Mouse (Mus musculus) gastrocnemius, postnatal 4 days (tissue): Measurements from ENCODE around the gene Klrc1. TPM values are rescaled to one million over a fixed set of nuclear protein-coding genes. Genes with fewer than 3 reads are reported as not detected.
"Not testable (repeated sequence)": the region's sequence is repeated elsewhere in the genome, so short reads cannot be mapped to it uniquely, and the experiment has no call there.

ENCODE experiments used
- DNase-seq, 2 experiments: peaks; one replicate each; pipeline ENCODE4 v3.0.0; 2021 to 2022; ENCODE audit warnings: low spot score in 2 of 2, mixed read lengths in 2 of 2
- long read RNA-seq, 2 experiments: library from polyadenylated mRNA; stranded (forward); transcript quantifications; one replicate each; pipeline ENCODE4 v2.0.0; 2021
- microRNA-seq: library from miRNA; unstranded; fragments of <30 nt; microRNA quantifications from one replicate; pipeline ENCODE4 v1.2.0, GENCODE M21; 2021
- total RNA-seq, 2 experiments: library from RNA; stranded (reverse); gene quantifications; 2 replicates each; pipeline ENCODE4 v1.2.3; 2021

Klrc1 gene
- not detected for total RNA-seq
- long read RNA-seq, experiment 1: 0 reads
- long read RNA-seq, experiment 2: 0 reads

DNA sequence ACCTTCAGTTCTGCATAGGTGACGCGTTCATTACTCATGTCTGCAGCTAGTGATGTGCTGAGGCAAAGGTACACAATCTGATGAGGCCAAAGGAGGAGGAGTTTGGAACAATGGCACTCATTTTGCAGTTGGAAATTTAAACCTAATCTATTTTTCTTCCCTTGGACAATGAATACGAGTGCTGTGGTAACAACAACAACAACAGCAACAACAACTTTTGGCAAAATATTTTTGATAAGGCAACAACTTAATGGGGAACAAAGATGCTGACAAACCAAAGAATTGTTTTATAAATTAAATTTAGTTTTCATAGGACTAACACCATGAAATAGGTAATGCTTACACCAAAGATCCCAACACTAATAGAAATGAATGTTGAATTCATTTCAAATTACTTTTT is at the start of gene Klrc1:
Gene Klrc1 (minus strand): TSS at position 101 of the 400 bp plus-strand sequence.
- no peak for DNase-seq

DNA sequence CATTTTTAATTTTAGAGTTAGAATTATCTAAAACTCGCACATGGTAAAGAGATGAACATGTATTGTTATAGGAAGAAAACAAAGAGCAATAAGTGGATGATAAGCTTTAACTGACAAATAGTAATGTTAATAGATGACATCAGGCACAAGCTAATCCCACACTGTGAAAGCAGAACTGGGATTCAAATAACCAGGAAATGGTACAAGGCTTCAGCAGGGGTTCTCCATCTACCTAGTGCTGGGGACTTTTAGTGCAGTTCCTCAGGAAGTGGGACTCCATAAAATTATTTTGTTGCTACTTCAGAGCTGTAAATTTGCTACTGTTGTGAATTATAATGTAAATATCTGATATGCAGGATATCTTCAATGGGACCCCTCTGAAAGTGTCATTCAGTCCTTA is 48.5 kb upstream of the Klrc1 start:
- no peak for DNase-seq

DNA sequence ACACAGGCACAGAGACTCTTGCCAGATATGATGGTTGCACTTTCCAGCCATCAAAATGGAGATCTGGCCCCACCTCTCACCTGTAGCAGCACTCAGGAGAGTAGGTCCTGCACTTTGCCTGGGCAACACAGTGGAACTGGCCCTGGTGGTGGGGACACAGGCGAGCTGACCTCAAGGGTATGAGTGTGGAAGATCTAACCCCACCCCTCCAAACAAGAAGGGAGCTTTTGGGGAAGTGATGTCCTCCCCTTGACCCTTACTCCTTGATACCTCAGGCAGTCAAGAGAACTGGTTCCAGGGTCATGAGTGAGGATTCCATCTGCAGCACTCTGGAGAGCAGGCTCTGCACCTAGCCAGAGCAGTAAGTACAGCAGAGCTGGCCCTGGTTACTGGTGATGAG is 42.6 kb upstream of the Klrc1 start:
- no peak for DNase-seq

DNA sequence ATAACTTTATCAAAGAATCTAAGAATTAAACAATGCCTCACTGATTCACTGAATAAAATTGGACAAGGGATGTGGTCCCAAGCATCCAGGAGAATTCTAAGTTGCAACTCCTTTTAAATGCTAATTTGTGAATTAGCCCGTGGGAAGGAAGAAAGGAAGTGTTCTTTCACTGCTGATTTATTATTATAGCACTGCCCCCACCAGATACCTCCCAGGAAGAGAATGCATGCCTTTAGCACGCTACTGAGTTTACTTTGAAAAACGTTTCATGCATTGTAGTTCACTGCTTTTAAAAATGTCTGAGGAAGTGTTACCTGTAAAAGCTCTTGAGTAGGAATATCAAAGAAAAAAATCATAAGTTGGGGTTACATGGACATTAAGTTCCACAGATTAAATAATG is 41.7 kb upstream of the Klrc1 start:
- no peak for DNase-seq

DNA sequence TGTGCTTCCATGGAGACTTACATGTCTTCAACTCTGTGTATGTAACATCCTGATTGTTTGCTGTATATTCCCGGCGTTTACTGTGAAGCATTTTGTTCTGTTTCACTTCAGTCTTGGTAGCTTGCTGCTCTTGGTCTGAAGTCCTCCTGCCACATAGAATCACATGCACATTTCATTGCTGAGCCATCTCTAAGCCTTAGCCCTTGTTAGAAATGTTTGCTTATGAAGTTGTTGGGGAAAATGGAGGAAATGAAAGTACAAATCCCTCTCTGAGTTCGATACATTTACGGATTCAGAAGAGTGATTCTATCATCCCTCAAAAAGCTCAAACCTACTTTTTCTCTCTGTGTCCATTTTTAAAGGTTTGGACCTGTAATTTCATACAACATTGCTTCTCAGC is 38.3 kb upstream of the Klrc1 start, which contains the start of gene Klri1:
Gene Klri1 (minus strand): TSS at position 101 of the 400 bp plus-strand sequence.
- no peak for DNase-seq

DNA sequence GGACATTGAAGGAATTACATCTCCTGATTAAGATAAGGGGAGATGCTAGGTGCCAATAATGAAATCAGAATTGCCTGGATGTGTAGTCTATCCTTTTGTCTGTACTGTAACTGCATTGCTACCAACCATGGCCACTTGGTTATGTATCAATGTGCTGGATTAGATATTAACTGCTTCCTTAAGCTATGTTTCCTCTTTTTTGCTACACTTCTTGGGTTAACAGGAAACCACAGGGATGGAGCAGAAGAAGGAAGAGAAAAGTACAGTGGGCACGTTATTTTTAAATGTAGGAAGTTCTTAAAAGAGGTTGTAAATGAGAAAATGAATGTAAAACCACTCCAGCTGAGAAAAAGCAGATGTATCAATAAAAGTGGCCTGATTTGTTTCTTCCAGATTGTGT is 34.8 kb upstream of the Klrc1 start:
- no peak for DNase-seq

DNA sequence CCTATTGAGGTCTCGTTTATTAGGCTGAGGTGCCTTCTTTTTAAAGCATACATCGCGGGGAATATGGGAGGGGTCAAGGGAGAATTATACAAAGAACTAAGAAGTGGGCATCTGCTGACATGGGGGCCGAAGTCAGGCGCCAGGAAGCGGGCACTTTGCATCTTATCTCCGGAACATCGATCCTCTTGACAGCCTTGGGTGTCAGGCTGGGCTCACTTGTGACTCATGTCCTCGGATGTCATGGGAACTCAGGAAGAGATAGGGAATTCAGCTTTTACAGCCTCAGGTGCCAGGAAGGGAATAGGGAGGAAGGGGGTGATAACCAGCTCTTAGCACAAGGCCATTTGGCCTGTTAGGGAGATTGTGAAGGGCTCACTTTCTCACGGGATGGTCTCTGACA is 12.7 kb upstream of the Klrc1 start:
- DNase-seq: not testable (repeated sequence)

DNA sequence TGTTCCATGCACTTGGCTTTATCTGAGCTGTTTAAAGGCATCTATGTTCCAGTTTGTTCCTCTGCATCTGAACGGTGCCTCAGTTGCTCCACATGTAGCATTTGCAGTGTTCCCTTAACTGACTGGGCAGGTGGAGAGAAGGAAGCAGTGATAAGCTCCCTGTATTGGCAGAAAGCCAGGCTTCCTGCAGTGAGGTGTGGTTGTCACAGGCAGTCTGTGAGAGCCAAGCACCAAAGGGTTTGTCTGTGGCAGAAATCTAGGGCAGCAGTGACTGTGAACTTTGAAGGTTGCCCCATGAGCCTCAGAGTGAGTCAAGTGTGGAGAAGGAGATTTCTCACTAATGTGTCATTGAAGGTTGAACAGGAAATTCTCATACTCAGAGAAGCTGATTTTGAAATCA is 1.6 kb upstream of the Klrc1 start:
- no peak for DNase-seq

DNA sequence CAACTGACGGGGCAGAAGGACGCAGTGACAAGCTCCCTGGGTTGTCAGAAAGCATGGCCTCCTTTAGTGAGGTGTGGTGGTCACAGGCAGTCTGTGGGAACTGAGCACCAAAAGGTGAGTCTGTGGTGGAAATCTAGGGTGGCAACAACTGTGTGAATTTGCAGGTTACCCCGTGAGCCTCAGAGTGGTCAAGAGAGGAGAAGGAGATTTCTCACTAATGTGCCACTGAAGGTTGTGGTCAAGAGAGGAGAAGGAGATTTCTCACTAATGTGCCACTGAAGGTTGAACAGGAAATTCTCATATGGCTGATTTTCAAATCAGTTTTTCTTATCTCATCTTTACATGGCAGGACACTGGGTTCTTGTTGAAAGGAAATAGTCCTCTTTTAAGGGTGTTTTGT is 17.5 kb downstream of the Klrc1 start:
- not testable (repeated sequence) for DNase-seq

DNA sequence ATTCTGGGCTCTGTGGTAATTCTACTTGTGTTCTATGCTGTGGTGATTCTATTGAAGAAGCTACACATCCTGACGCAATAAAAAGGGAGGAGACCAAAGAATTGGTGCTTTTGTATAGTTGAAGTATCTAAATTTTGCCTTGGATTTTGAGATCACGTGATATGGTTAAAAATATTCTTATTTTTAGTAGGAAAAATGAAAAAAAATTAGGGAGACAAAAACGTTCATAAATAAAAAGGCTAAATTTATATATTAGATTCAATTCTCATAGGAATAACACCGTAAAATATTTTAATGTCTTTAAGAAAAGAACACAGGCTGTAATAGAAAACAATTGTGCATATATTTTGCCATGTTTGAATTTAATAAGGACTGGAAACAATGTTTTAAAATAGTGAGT is 18.2 kb downstream of the Klrc1 start, which contains the start of gene Klrc2:
Gene Klrc2 (minus strand): TSS at position 101 of the 400 bp plus-strand sequence.
- DNase-seq: not testable (repeated sequence)

DNA sequence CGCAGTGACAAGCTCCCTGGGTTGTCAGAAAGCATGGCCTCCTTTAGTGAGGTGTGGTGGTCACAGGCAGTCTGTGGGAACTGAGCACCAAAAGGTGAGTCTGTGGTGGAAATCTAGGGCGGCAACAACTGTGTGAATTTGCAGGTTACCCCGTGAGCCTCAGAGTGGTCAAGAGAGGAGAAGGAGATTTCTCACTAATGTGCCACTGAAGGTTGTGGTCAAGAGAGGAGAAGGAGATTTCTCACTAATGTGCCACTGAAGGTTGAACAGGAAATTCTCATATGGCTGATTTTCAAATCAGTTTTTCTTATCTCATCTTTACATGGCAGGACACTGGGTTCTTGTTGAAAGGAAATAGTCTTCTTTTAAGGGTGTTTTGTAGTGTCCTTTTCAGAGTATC is 34.7 kb downstream of the Klrc1 start:
- DNase-seq: not testable (repeated sequence)

DNA sequence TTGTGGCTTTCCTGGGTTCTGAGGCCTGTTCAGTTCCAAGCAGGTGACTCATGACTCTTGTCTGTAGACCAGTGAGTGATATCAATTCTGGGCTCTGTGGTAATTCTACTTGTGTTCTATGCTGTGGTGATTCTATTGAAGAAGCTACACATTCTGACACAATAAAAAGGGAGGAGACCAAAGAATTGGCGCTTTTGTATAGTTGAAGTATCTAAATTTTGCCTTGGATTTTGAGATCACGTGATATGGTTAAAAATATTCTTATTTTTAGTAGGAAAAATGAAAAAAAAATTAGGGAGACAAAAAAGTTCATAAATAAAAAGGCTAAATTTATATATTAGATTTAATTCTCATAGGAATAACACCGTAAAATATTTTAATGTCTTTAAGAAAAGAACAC is 35.5 kb downstream of the Klrc1 start, which contains the start of gene Klrc3:
Gene Klrc3 (minus strand): TSS at position 101 of the 400 bp plus-strand sequence.
- not testable (repeated sequence) for DNase-seq

DNA sequence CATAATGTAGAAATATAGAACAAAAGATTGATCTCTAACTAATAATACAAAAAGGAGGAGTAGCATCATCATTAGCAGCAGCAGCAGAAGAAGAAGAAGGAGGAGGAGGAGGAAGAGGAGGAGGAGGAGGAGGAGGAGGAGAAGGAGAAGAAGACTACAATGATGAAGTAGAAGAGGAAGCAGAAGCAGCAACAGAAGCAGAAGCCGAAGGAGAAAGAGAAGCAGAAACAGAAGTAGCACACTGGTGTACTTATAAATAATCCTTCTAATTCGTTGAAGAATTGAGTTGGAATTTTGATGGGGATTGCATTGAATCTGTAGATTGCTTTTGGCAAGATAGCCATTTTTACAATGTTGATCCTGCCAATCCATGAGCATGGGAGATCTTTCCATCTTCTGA is 47.7 kb downstream of the Klrc1 start:
- DNase-seq: not testable (repeated sequence)

DNA sequence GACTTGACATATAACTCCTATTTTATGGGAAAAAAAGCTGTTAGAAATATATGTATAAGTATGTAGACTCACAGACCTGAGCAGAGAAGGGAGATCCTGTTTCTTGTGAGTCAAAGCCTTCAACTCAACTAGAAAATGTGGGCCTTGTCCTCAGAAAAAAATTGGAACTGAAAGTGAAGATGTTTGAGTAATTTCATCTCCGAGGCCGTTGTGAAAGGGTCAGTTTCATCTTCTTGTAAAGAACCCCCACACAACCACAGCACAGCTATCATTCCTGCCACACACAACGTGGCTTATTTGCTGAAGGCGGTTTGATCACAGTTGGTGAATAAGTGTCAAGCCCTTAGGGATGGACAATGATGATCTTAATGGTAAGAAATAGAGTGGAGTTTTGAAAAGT is 55.0 kb downstream of the Klrc1 start, which contains the start of gene Klrk1:
Gene Klrk1 (minus strand): TSS at position 130 of the 400 bp plus-strand sequence.
- no peak for DNase-seq

Small RNAs within 50 kb of the gene (microRNA-seq; reads per million reads assigned to microRNA genes)
- gene Mir680-1: not detected

Other genes with a start within 250 kb of the Klrc1 start
- gene Clec1a, start 227.0 kb downstream of the Klrc1 start, total RNA-seq: 1 to 10 TPM; 5.9 to 6.2 TPM
- not detected for gene Olr1, start 171.8 kb downstream of the Klrc1 start, total RNA-seq
- gene Tmem52b, start 166.4 kb downstream of the Klrc1 start, total RNA-seq: not detected
- 10 to 100 TPM; 30.7 to 31.3 TPM for gene Gabarapl1, start 145.8 kb downstream of the Klrc1 start, total RNA-seq
- gene Klre1, start 101.1 kb downstream of the Klrc1 start, total RNA-seq: not detected
- not detected for gene Klrd1, start 87.2 kb downstream of the Klrc1 start, total RNA-seq
- not detected for gene Klrk1, start 55.1 kb downstream of the Klrc1 start, total RNA-seq
- not detected for gene Klrc3, start 35.6 kb downstream of the Klrc1 start, total RNA-seq
- not detected for gene Klrc2, start 18.3 kb downstream of the Klrc1 start, total RNA-seq
- not detected for gene Klri1, start 38.2 kb upstream of the Klrc1 start, total RNA-seq
- gene Klri2, start 61.5 kb upstream of the Klrc1 start, total RNA-seq: not detected
- gene Gm156, start 105.3 kb upstream of the Klrc1 start, total RNA-seq: not detected
- not detected for gene Gm17631, start 183.7 kb upstream of the Klrc1 start, total RNA-seq
- gene Klra17, start 197.7 kb upstream of the Klrc1 start, total RNA-seq: not detected
- gene Klra5, start 238.7 kb upstream of the Klrc1 start, total RNA-seq: not detected